Mouse (Mus musculus) MEL (cell line): Measurements from ENCODE around the gene Tmem106c. TPM values are rescaled to one million over a fixed set of nuclear protein-coding genes. Genes with fewer than 3 reads are reported as not detected.

ENCODE experiments used
- DNase-seq: peaks from one replicate; pipeline ENCODE4 v3.0.0; 2011; ENCODE audit warnings: low read depth, low spot score
- H3K27ac ChIP-seq: 2 replicates; pipeline ENCODE4 v1.5.1; 2012; ENCODE audit warnings: low read depth, mild to moderate bottlenecking, control low read depth, low read length, moderate library complexity; ENCODE audit not compliant: control insufficient read depth
- H3K27me3 ChIP-seq, 2 experiments: fragments of 150-350 bp in 1 of 2; sonication (generic) in 1 of 2; 2 replicates each; pipeline ENCODE4 v1.6.1; 2012; ENCODE audit warnings: low read length in 2 of 2, mild to moderate bottlenecking in 2 of 2, improper control_type of control experiment in 1 of 2, moderate library complexity in 1 of 2; ENCODE audit not compliant: insufficient read depth in 2 of 2, control insufficient read depth in 1 of 2
- H3K36me3 ChIP-seq, 2 experiments: 2 replicates each; pipeline ENCODE4 v1.6.1; 2012 to 2014; ENCODE audit warnings: low read length in 2 of 2, improper control_type of control experiment in 1 of 2, inconsistent platforms in 1 of 2, mild to moderate bottlenecking in 1 of 2; ENCODE audit not compliant: insufficient read depth in 2 of 2, control insufficient read depth in 1 of 2
- H3K4me1 ChIP-seq, 2 experiments: fragments of 150-350 bp in 1 of 2; sonication (generic) in 1 of 2; 2 replicates each; pipeline ENCODE4 v1.6.1; 2012; ENCODE audit warnings: low read length in 2 of 2, improper control_type of control experiment in 1 of 2, mild to moderate bottlenecking in 1 of 2; ENCODE audit not compliant: insufficient read depth in 2 of 2, control insufficient read depth in 1 of 2
- H3K4me3 ChIP-seq, 2 experiments: fragments of 150-350 bp in 1 of 2; sonication (generic) in 1 of 2; 2 replicates each; pipeline ENCODE4 v1.5.1; 2012; ENCODE audit warnings: low read depth in 2 of 2, low read length in 2 of 2, mild to moderate bottlenecking in 2 of 2, moderate library complexity in 2 of 2, control low read depth in 1 of 2, improper control_type of control experiment in 1 of 2; ENCODE audit not compliant: control insufficient read depth in 1 of 2, insufficient read depth in 1 of 2
- H3K79me2 ChIP-seq: 2 replicates; pipeline ENCODE4 v1.6.1; 2012; ENCODE audit warnings: mild to moderate bottlenecking, low read length, moderate library complexity; ENCODE audit not compliant: control insufficient read depth, poor library complexity, insufficient read depth
- H3K9ac ChIP-seq: 2 replicates; pipeline ENCODE4 v1.6.1; 2012; ENCODE audit warnings: low read depth, mild to moderate bottlenecking, control low read depth, low read length, moderate library complexity; ENCODE audit not compliant: control insufficient read depth, poor library complexity, severe bottlenecking
- H3K9me3 ChIP-seq: fragments of 150-350 bp; sonication (generic); replicated peaks from 2 replicates; pipeline ENCODE4 v1.6.1; 2012; ENCODE audit warnings: mild to moderate bottlenecking, low read length, improper control_type of control experiment, moderate library complexity; ENCODE audit not compliant: insufficient read depth
- CHD1 ChIP-seq: IDR thresholded peaks from 2 replicates; pipeline ENCODE4 v1.6.1; 2012; ENCODE audit warnings: low read depth, mild to moderate bottlenecking, inconsistent platforms, low read length, improper control_type of control experiment
- CTCF ChIP-seq, 3 experiments: IDR thresholded peaks in 2 of 3; conservative IDR thresholded peaks in 1 of 3; 2 replicates each; pipeline ENCODE4 v1.5.1; 2011 to 2012; ENCODE audit warnings: low read length in 3 of 3, low read depth in 2 of 3, mild to moderate bottlenecking in 2 of 3, improper control_type of control experiment in 1 of 3, inconsistent platforms in 1 of 3, mixed read lengths in 1 of 3, moderate library complexity in 1 of 3; ENCODE audit not compliant: control insufficient read depth in 1 of 3, insufficient read depth in 1 of 3, poor library complexity in 1 of 3, severe bottlenecking in 1 of 3
- GATA1 ChIP-seq: IDR thresholded peaks from 2 replicates; pipeline ENCODE4 v1.6.1; 2011; ENCODE audit warnings: low read depth, low read length, improper control_type of control experiment
- HCFC1 ChIP-seq: IDR thresholded peaks from 2 replicates; pipeline ENCODE4 v1.6.1; 2012; ENCODE audit warnings: low read depth, mild to moderate bottlenecking, inconsistent platforms, low read length, improper control_type of control experiment, moderate library complexity
- JUND ChIP-seq: IDR thresholded peaks from 2 replicates; pipeline ENCODE4 v1.6.1; 2011; ENCODE audit warnings: low read depth, mild to moderate bottlenecking, improper control_type of control experiment, low read length
- KAT2A ChIP-seq: conservative IDR thresholded peaks from 2 replicates; pipeline ENCODE4 v1.6.1; 2012; ENCODE audit warnings: low read depth, low read length, improper control_type of control experiment, inconsistent platforms
- MAX ChIP-seq: IDR thresholded peaks from 2 replicates; pipeline ENCODE4 v1.6.1; 2011; ENCODE audit warnings: low read length, improper control_type of control experiment
- MYB ChIP-seq: IDR thresholded peaks from 2 replicates; pipeline ENCODE4 v1.6.1; 2011; ENCODE audit warnings: mild to moderate bottlenecking, low read depth, low read length, improper control_type of control experiment
- MYC ChIP-seq: IDR thresholded peaks from 2 replicates; pipeline ENCODE4 v1.6.1; 2011; ENCODE audit warnings: low read depth, mild to moderate bottlenecking, low read length, improper control_type of control experiment, moderate library complexity
- NRF1 ChIP-seq: IDR thresholded peaks from 2 replicates; pipeline ENCODE4 v1.6.1; 2014; ENCODE audit warnings: low read depth, mild to moderate bottlenecking, inconsistent platforms, low read length, improper control_type of control experiment, moderate library complexity; ENCODE audit not compliant: poor library complexity, insufficient read depth, severe bottlenecking
- RAD21 ChIP-seq: IDR thresholded peaks from 2 replicates; pipeline ENCODE4 v1.6.1; 2011; ENCODE audit warnings: mild to moderate bottlenecking, low read depth, low read length, improper control_type of control experiment
- SIN3A ChIP-seq: IDR thresholded peaks from 2 replicates; pipeline ENCODE4 v1.6.1; 2012; ENCODE audit warnings: low read length, improper control_type of control experiment, inconsistent platforms
- SMC3 ChIP-seq: IDR thresholded peaks from 2 replicates; pipeline ENCODE4 v1.6.1; 2011; ENCODE audit warnings: low read depth, low read length, improper control_type of control experiment
- ZC3H11A ChIP-seq: IDR thresholded peaks from 2 replicates; pipeline ENCODE4 v1.6.1; 2012; ENCODE audit warnings: low read depth, mild to moderate bottlenecking, inconsistent platforms, low read length, improper control_type of control experiment
- polyA plus RNA-seq, 2 experiments: library from polyadenylated mRNA; stranded (reverse) in 1 of 2; unstranded in 1 of 2; fragments of >175 nt in 1 of 2; fragments of >200 nt in 1 of 2; gene quantifications; 2 replicates each; pipeline versions ENCODE4 v1.2.1 to v1.2.4; 2012; ENCODE audit warnings: low replicate concordance in 2 of 2, low read depth in 1 of 2; ENCODE audit not compliant: insufficient read length in 2 of 2, insufficient read depth in 1 of 2, missing spikeins in 1 of 2
- total RNA-seq: library from RNA; depleted of rRNA; stranded (reverse); fragments of 300-350 nt; gene quantifications from 2 replicates; pipeline ENCODE4 v1.2.3, GENCODE M21; 2012

Gene Tmem106c
- total and polyA plus RNA-seq, 3 experiments = 54.3 to 121 TPM; not detected in 1

DNA sequence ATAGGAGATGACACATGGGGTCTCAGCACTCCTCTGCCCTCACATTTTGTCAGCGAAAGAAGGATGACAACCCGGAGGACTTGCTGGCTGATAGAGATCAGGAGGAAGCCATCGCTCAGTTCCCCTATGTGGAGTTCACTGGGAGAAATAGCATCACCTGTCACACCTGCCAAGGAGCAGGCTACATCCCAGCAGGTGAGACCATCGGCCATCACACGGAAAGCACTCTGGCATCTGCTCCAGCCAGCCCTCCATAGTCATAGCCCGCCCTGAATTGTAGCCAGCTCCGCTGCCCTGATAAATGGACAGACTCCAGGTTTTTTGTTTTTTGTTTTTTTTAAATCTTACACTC is 812 bp downstream of the Tmem106c start:
- no peak for DNase-seq
- H3K27me3 ChIP-seq = no peaks in the 10 kb centered on the region
- peak overlapping the region; percentile 67 to 88 for H3K4me3 ChIP-seq
- H3K36me3 ChIP-seq = peaks cover 0 to 4% of the 10 kb centered on the region in 2 experiments; a peak in 3 of 4 replicates
- peak overlapping the region; percentile 3 for H3K27ac ChIP-seq
- H3K4me1 ChIP-seq = peaks cover 0 to 9% of the 10 kb centered on the region in 2 experiments; a peak in 2 of 4 replicates
- peak; percentile 13; the same call in 1 of the 2 replicates for TF ChIP-seq CHD1
- TF ChIP-seq MYC = peak; percentile 26; the same call in 1 of the 2 replicates
- TF ChIP-seq MYB = no peak
- no peak for TF ChIP-seq HCFC1
- peak; percentile 5; the same call in 1 of the 2 replicates for TF ChIP-seq MAX
- TF ChIP-seq CTCF (IDR thresholded peaks at IDR 0.05 in 2 of 3, conservative IDR thresholded peaks at IDR 0.05 in 1 of 3; ENCODE audit: control insufficient read depth in 1 of 3, insufficient read depth in 1 of 3, low read depth in 2 of 3, low read length in 3 of 3, poor library complexity in 1 of 3, severe bottlenecking in 1 of 3) = no peak; a peak in 1 of 6 replicates
- TF ChIP-seq GATA1 = peak; percentile 31; the same call in 1 of the 2 replicates
- TF ChIP-seq SMC3 = peak; percentile 5; the same call in 1 of the 2 replicates
- TF ChIP-seq, all 39 proteins: peak for 5
- Histone ChIP-seq H3K9ac (peak overlapping the region; percentile 93), H3K79me2 (peaks cover 9% of the 10 kb centered on the region; the same call in 1 of the 2 replicates), H3K9me3 (no peaks in the 10 kb centered on the region)

DNA sequence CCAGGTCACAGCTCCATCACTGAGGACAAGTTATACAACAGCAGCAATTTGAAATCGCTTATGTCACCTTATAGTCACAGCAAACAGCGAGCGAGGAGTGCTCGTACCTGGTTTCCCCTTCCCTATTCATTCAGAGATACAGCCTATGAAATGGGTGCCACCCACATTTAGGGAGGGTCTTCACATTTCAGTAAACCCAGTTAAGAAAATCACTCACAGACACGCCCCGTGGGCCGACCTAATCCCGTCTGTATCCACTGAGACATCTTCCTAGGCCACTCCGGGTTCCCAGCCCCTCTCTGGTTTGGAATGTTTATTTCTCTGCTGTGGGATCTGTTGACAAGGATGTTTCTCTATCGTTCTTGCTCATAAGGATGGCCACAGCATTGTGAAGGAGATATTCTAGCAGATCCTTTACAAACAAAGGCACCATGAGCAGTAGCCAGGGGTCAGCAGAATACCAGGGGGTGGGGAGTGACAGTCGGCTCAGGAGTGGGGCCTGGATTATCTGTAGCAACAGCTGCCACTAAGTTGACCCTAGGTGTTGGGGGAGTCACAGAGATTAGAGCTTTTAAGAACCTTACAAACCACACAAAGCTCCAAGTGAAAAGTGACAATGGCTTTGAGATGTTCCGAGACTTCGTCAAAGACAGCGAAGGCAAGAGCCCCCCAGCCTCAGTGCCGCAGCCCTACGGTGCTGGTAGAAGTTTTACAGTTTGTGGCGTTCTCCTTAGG is 1.5 kb downstream of the Tmem106c start:
- TF ChIP-seq NRF1 = 0 out of 2 replicates have a peak, but pooled peaks have one; percentile 9
- TF ChIP-seq KAT2A = no peak
- Histone ChIP-seq H3K4me3 (no peak overlapping the region), H3K79me2 (peaks cover 9% of the 10 kb centered on the region; the same call in 1 of the 2 replicates), H3K9me3 (no peaks in the 10 kb centered on the region), H3K27me3 (no peaks in the 10 kb centered on the region), H3K9ac (no peak overlapping the region), H3K36me3 (peaks cover 0 to 4% of the 10 kb centered on the region in 2 experiments; a peak in 3 of 4 replicates), H3K27ac (no peak overlapping the region), H3K4me1 (peaks cover 0 to 9% of the 10 kb centered on the region in 2 experiments; a peak in 2 of 4 replicates)
- DNase-seq = no peak

DNA sequence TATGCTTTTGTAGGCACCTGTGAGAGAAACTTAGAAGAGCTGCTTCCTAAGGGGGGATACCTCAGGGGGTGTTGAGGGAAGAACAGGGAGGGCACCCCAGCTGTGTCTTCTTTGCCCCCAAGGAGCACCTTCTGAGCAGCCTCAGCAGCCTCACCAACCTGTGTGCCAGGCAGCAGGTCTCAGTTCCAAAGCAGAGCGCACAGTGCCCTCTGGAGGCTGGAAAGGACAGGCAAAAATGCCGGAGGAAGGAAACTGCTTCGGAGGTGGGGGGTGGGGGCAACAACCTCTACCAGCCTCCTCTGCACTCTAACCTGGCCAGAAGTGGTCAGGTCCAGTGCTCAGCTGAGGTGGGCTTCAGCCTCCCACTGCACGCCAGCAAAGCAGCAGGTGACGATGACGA is 6.3 kb downstream of the Tmem106c start:
- peak; percentile 49 for DNase-seq
- no peak overlapping the region for H3K9ac ChIP-seq
- H3K27me3 ChIP-seq = no peaks in the 10 kb centered on the region
- no peaks in the 10 kb centered on the region; a peak in 1 of 4 replicates for H3K36me3 ChIP-seq
- H3K79me2 ChIP-seq = no peaks in the 10 kb centered on the region
- H3K27ac ChIP-seq = no peak overlapping the region
- no peak overlapping the region for H3K4me3 ChIP-seq
- peak; percentile 69 for TF ChIP-seq SMC3
- no peak for TF ChIP-seq JUND
- TF ChIP-seq CTCF (IDR thresholded peaks at IDR 0.05 in 2 of 3, conservative IDR thresholded peaks at IDR 0.05 in 1 of 3; ENCODE audit: control insufficient read depth in 1 of 3, insufficient read depth in 1 of 3, low read depth in 2 of 3, low read length in 3 of 3, poor library complexity in 1 of 3, severe bottlenecking in 1 of 3) = peak; percentile 53 to 88 (median 78)
- TF ChIP-seq SIN3A = no peak
- TF ChIP-seq ZC3H11A = 0 out of 2 replicates have a peak, but pooled peaks have one; percentile 23
- peak; percentile 58 for TF ChIP-seq RAD21
- H3K4me1 ChIP-seq = 0 out of 4 replicates have a peak, but pooled peaks cover 0 to 2% of the 10 kb centered on the region in 2 experiments
- H3K9me3 ChIP-seq = no peaks in the 10 kb centered on the region
